Mouse (Mus musculus) cerebellum, postnatal 36 days (tissue): ENCODE data around the gene Zfp462.
"Not testable (repeated sequence)": the region's sequence is repeated elsewhere in the genome, so short reads cannot be mapped to it uniquely, and the experiment has no call there.

Experiments used
- DNase-seq, 2 experiments: peaks; one replicate each; pipeline ENCODE4 v3.0.0; 2021 to 2022; ENCODE audit warnings: mixed read lengths in 2 of 2

Zfp462 gene

DNA sequence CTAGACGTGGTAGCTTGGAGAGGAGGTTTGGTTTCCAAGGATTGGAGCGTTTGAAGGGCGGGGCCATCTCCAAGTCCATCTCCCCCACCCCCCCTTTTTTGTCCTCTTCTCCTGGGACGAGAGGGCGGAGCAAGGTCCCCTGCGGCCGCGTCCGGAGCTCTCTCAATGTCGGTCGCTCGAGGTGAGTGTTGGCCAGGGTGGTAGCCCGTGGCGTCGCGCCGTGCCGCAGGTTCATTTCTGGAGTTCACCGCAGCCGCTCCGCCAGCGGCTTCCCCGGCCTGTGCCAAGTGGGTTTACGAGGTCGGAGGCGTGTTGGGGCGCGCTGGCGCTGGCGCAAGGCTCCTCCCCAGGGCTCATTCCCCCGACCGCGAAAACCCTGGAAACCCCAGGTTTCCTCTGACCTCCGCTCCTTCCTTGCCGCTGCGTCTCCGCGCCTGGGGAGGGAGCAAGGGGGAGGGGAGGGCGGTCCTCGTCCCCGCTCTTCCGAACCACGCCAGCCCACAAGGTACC is at the start of gene Zfp462:
Gene Zfp462, plus strand, starts transcription at position 128 of the 510 bp plus-strand sequence.
- DNase-seq: peak in 1 of 2 experiments; percentile 10

DNA sequence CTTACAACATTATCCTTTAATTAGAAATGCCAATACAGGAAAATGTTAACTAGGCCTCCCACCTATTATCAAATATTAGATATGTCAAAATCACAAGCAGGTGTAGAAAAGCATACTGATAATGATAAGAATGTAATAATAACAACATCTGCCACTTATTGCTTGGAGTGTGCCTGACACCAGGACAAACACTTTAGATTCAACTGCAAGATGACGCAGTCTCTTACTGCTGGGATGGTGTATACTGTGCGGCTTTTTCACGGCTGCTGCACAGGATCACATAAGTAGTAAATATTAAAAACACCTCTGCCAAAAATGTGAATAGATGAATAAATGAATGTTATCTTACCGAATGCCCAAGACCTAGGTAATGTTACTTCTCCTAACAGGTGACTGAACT is 48.8 kb upstream of the Zfp462 start:
- DNase-seq: no peak

DNA sequence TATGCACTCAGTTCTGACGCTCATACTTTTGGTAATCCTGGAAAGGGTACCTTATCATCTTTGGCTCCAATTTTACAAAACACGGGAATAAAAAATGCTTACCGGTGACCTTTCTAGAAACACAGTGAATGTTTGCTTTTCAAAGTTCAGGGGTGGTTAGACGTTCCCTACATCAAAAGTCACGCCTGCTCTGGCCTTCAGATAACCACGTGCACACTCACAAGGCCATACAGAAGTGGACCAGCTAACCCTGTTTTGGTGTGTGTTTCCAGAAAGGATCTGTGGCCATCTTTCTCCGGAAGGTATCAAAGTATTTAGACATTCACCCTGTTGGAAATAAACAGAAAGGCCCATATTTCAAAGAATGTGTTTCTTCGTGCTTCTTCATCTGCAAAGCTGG is 40.2 kb upstream of the Zfp462 start:
- DNase-seq: no peak

DNA sequence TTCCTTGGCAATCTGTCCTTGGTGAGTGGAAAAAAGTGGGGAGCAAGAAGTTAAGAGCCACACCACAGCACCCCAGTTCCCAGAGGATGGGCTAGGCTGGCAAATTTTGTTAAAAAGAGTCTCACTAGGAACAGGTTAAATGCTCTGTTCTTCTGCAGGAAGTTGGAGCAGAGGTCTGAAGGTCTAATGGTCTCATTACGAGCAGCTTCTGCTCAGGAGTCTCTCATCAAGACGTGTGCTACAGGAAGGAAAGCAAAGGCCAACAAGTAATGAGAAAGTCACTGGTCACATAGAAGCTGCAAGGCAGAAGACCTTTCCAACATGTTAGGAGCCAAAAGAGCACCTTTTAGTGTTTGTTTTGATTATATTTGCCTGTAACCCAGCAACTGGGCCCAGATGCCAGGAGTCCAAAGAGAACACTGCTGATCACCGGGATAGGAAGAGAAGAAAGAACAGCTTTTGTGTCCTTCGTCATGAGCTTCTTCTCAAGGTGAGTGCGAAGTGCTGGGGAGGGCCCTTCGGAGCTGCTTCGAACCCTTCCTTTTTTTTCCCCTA is 39.4 kb upstream of the Zfp462 start:
- no peak for DNase-seq

DNA sequence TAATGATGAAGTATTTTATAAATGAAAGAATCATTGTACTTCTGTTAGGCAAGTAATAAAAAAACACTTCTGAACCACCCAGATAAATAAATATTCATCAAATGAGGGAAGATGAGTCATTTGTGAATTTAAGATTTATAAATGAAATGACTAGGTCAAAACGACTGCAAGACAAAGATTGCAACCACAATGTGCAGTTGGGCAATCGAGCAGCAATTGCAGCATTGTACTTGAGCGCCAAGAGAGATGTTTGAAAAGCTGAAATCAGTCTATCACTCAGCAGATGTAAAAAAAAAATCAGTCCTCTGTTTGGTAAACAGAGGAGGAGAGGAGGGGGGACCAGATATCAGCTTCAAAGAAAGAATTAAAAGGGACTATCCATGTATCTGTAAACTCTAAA is 34.5 kb upstream of the Zfp462 start:
- no peak for DNase-seq

DNA sequence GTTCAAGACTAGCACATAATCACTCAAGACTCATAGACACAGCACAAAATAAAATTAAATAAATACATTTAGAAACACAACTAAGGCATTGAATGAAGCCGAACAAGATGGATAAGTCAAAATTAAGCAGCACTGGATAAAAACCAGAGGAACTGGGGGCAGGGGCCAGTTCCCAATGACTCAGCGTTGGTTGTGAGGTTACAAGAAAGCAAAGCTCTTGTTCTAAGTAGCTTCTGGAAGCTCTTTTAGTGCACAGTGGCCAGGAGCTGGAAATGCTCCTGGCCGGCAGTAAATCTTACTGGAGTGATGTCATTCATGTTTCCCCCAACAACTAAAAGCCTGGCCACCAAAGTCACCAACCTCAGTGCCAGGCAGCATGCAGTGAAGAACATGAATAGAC is 26.6 kb upstream of the Zfp462 start:
- no peak for DNase-seq

DNA sequence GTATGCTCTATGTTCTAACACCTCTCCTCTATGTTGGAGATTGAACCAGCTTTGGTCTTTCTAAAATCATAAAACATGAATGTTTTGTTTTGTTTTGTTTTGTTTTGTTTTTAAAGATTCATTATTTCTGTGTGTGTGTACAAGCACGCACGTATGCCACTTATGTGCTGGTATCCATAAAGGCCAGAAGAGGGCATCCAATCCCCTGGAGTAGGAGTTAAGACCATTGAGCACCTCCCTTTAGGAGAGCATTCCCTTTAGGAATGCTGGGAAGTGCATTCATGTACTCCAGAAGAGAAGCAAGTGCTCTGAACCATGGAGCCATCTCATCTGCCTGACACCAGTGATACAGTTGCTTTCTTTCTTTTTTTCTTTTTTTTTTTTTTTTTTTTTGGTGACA is 21.5 kb upstream of the Zfp462 start:
- DNase-seq: no peak

DNA sequence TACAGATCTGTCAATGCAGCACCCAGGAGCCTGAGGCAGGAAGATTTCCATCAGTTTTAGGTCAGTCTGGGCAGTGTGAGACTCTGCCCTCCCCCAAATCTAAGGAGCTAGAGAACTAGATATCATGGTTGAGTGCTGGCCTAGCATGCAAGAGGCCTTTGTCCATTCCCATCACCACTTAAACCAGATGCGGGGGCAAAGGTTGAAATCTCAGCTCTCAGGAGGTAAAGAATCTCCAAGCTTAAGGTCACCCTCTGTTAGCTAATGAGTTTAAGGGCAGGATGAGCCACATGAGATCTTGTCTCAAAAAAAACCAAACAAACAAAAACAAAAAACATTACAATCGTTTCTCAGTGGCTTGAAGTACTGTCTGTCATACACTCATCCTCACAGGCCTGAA is 20.5 kb upstream of the Zfp462 start:
- no peak for DNase-seq

DNA sequence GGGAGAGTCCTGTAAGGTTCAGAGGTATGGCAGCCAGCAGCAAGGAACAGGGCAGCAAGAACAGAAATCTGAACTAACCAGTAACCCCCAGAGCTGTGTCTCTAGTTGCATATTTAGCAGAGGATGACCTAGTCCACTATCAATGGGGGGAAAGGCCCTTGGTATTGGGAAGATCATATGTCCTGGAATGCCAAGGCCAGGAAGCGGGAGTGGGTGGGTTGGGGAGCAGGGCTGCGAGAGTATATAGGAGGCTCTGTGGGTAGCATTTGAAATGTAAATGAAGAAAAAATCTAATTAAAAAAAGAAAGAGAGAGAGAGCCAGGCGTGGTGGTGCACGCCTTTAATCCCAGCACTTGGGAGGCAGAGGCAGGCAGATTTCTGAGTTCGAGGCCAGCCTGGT is 18.4 kb upstream of the Zfp462 start:
- not testable (repeated sequence) for DNase-seq

DNA sequence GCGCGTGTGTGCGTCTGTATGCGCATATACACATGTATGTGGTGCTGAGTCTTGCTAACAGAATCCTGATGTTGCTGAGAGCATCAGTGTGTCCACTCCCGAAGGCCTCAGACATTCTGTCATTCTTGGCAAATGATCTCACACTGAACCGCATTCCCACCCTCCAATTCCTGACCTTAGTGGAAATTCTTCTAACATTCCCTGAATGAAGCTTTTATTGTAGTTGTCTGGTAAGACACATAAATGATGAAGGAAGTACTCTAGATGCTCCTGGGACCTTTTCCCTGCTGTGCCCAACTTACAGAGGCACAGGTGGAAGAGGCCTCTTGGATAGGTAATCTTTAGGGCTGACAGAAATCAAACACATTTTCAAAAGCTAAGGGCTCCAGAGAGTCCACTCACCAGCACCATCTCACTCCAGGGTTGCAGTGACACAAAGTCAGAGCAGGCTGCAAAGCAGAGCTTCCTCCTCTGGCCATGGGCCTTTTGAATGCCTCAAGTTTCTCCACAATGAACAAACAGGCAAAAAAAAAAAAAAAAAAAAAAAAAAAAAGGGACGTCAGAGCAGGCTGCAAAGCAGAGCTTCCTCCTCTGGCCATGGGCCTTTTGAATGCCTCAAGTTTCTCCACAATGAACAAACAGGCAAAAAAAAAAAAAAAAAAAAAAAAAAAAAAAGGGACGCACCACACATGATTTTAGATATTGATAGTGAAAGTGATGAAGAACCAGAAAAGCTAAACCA is 17.4 kb upstream of the Zfp462 start:
- not testable (repeated sequence) for DNase-seq

DNA sequence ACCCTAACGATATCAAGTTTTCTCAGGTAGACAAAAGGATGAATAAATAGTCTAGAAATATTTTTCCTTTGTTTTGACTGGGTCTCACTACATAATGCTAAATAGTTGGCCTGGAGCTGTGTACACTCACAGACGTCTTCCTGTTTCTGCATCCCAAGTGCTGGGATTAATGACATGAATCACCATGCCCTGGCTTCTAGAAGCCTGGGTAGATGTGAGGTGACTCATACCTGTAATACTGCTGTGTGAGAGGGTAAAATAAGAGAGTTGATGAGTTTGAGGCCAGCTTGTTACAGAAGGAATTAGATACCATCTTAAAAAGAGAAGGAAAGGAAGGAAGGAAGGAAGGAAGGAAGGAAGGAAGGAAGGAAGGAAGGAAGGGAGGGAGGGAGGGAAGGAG is 15.2 kb upstream of the Zfp462 start:
- DNase-seq: no peak

DNA sequence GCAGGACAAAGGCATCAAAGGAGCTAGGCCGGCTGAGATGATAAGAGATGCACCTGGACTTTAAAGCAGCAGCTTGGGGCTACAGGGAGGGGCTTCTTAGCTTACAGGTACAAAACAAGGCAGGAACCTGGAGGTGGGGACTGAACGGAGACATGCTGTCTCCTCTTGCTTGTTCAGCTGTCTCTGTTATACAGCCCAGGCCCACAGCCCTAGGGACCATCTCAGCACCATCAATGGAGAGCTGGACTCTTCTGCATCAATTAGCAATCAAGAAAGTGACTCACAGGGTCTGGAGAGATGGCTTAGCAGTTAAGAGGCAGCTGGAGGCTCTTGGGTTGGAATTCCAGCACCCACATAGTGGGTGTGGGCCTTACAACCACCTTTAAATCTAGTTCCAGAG is 12.2 kb upstream of the Zfp462 start:
- DNase-seq: no peak

DNA sequence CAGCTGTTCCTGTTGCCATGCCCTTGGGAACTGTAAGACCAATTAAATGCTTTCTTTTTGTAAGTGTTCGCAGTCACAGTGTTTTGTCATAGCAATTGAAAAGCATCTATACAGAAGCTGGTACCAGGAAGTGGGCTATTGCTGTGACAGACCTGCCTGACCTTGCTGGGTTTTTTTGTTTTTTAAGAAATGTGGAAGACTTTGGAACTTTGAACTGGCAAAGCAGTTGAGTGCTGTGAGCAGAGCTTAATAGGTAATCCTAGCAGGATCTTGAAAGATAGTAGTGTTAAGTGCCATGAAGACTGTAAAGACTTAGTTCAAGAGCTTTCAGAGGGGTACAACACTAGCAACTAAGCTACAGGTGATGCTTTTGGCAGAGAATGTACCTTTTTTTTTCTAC is 7.7 kb upstream of the Zfp462 start:
- no peak for DNase-seq

DNA sequence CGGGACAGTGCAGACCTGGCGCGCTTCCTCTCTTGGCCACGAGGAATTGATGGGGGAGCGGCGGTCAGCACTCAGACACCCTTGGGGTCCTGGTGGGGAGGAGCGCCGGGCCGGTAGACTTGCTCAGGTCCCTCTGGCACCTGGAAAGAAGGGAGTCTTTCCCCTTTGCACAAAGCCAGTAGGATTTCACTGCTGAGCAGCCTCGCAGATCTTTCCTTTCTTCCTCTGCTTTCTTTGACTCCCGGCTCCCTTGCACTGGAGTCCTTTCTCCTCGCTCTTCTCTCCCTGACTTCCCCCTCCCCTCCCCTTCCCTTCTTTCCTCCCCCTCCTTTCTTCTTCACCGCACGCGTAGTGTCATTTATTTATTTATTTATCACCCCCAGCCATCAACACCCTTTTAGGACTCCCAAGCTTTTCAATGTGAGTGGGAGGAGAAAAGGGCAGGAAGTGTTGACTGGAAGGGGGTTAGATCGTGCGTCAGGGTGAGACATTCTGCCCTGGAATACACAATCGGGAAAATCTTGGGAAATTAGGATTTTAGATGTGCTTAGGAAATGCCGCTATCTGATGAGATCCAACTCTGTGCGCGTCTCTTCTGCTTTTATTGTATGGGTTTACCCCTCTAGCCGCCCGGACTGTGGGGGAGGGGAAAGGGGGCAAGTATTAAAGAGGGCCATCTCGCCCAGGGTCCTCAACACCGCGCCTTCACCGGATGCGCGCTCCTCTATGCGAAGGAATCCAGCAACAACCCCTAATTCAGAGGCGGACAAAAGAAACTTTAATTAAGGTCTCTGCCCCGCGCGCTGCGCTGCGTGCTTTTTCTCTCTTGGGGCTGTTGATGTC is 976 bp downstream of the Zfp462 start:
- no peak for DNase-seq

DNA sequence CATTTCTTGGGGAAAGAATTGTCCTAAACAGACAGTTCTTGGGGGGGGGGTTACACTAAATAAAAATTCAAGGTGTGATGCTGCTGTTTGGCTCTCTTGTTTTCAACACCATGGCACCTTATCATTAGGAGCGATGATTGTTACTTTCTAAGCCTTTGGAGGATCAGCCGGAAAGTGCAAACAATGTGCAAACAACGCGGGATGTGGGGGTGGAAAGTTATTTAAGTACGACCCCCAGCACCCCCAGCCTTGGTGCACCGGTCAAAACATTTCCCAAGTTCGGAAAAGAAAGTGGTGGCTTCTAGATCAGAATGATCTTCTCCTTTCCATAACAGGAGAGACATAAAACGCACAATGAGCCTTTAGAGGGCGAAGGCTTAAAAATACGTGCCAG is 1.8 kb downstream of the Zfp462 start:
- no peak for DNase-seq

DNA sequence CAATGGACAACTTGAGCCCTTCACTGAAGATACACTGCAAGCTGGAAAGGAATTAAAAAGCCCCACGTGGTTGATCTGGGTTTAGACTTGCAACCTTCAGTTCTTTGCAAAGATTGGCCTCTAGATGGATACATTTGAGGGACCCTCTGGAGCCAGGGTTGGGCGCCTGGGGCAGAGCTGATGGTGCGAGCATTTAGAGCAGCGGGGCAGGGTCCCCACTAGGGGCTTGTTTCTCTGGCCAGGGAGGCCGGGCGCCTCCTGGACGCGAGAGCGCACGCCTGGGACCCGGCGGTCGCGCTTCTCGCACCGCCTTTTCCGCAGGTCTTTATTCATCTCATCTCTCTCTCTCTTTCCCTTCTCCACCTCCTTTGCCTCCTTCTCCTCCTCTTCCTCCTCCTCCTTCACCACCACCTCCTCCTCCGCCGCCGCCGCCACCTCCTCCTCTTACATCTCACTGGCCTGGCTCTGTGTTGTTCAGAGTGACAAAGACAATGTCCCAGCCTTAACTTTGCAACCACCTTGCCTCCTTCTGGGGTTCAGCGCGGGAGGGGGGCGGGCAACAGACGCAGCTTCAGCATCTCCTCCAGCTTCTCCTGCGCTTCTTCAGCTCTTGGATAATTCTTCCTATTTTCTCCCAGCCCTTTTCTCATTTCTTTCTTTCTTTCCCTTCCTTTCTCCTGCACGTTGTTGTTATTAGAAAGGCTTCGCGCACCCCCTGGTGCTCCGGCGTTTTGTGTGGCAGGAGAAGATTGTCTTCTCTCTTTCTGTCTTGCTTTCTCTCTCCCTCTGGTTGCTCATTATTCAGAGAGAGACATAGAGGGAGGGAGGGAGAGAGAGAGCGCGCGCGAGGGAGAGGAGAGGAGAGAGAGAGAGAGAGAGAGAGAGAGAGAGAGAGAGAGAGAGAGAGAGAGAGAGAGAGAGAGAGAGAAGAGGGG is 2.5 kb downstream of the Zfp462 start:
- DNase-seq: peak; percentile 20 to 34

DNA sequence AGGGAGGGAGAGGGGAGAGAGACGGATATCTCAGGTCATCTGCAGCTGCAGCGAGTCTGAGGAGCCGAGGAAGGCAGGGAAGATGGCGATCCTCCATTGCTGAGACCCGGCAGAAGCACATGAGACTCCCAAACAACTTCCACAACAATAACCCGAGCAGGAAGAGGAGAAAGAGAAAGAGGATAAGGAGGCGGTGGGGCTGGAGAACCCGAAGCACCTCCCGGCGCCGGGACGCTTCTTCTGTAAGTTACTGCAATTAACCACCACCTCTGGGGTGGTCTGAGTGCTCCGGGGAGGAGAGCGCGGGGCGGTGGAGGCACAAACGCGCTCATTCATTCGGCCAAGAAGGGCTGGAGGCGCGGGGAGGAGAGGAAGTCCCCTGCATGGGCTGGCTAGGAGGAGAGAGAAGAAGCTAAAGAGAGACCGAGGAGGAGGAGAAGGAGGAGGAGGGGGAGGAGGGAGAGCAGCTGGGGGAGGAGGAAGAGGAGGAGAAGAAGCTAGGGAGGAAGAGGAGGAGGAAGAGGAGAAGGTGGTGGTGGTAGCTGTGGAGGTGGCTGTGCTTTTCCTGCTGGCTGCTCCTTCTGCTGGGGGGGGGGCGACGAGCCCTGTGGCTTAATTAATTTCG is 3.3 kb downstream of the Zfp462 start:
- peak; percentile 32 to 47 for DNase-seq

DNA sequence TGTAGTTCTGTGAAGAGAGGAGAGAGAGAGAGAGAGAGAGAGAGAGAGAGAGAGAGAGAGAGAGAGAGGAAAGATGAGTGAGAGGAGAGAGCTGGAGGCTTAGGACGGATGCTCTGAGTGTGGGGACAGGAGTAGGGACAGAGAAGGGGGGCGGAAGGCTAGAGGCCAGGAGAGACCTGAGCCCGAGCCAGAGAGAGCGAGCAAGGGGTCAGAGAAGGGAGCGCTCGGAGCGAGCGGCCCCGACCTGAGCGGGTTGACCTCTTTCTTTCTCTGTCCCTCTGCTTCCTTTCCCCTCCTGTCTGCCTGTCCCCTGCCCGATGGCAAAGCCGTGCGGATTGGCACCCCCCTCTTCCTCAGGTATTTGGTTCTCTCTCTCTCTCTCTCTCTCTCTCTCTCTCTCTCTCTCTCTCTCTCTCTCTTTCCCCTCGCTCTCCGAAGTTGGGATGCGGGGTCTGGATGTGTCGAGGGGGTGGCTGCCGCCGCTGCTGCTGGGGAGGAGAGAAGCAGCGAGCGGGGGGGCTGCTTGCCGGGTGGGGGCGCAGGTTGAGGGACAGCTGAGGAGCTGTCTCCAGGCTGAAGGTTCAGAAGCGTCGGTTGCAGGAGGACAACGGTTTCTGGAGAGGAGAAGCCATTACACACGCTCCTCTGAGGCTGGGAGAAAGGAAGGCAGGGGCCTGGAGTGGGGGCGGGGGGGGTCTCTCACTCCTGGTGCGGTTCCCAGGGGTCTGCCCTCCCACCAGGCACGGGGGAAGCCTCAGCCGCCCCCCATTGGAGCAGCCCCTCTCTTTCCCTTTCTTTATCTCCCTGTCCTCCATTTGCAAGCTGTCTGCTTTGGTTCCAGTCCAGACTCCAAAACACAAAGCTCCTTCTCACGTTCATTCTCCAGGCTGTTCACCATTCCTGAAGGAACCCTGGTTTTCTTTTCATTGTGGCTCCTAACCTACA is 4.0 kb downstream of the Zfp462 start:
- peak; percentile 49 to 51 for DNase-seq

DNA sequence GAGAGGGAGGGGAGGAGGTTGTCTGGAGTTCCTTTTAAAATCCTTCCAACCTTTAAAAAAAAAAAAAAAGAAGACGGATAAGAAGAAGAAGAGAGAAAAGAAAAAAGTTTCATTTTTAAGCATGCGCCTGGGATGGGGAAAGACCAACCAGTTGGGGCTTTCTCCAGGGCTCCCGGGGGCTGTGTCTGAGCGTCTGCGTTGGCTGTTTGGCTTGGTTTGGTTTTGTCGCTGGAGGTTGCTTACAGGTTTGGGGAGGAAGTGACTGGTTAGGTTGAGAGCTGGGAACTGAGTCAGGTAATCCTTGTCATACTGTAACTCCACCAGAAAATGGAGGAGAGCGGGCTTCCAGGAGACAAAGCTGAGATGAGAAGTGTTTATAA is 4.7 kb downstream of the Zfp462 start:
- DNase-seq: peak; percentile 27 to 39

DNA sequence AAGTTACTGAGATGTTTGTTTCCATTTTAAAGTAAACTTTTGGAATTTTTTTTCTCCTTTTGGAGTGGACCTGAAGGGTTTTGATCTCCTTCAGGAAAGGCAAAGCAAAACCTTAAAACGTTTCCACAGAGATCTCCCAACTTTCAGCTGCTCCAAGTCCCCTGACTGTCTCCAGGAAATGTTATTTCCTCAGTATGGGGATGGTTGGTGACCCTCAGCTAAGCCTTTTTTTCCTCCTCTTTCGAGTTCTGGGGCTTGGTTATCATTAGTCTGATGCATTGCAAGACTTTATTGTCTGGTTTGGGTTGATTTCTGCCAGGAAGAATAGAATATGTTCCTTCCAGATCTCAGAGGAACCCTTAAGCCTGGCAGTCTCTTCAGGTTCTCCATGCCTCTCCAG is 5.3 kb downstream of the Zfp462 start:
- no peak for DNase-seq

DNA sequence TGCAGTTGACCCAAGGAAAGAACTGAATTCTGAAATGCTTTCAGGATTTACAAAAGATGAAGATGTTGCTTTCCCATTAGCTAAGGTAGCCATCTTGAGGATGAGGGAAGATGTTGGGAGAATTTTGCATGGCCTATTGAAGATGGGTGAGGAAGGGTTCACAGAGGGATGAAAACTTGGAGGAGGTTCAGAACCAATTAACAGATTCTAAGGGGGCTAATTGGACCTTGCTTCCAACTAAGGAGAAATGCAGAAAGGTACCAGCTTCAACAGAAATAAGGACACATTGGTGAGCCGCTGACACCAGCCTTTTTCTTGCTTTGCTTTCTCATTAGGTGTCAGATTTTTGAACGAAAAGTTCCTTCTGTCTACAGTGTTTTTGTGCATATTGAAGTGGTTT is 6.0 kb downstream of the Zfp462 start:
- no peak for DNase-seq
